Mouse (Mus musculus) forebrain, embryonic 13.5 days (tissue): ENCODE measurements around the gene Fnd3c2. TPM values are rescaled to one million over a fixed set of nuclear protein-coding genes. Genes with fewer than 3 reads are reported as not detected.

Source experiments
- ATAC-seq: fragments of 200-750 bp; cut with Nextera tagmentation; 2 replicates; pipeline ENCODE4 v1.8.0; 2017
- H3K27ac ChIP-seq: fragments of 300-500 bp; sonication (generic); 2 replicates; pipeline ENCODE4 v1.5.1; 2015; ENCODE audit warnings: inconsistent platforms, mild to moderate bottlenecking, moderate library complexity
- H3K27me3 ChIP-seq: fragments of 300-500 bp; sonication (generic); 2 replicates; pipeline ENCODE4 v1.6.1; 2015; ENCODE audit warnings: mild to moderate bottlenecking, inconsistent platforms
- H3K36me3 ChIP-seq: fragments of 300-500 bp; sonication (generic); 2 replicates; pipeline ENCODE4 v1.6.1; 2015; ENCODE audit warnings: mild to moderate bottlenecking, inconsistent platforms; ENCODE audit not compliant: poor library complexity, severe bottlenecking
- H3K4me1 ChIP-seq: fragments of 300-500 bp; sonication (generic); 2 replicates; pipeline ENCODE4 v1.6.1; 2015; ENCODE audit warnings: inconsistent platforms
- H3K4me2 ChIP-seq: fragments of 300-500 bp; sonication (generic); 2 replicates; pipeline ENCODE4 v1.6.1; 2015; ENCODE audit warnings: inconsistent platforms, mild to moderate bottlenecking, moderate library complexity
- H3K4me3 ChIP-seq: fragments of 300-500 bp; sonication (generic); 2 replicates; pipeline ENCODE4 v1.5.1; 2015; ENCODE audit warnings: mild to moderate bottlenecking, inconsistent platforms
- H3K9ac ChIP-seq: fragments of 300-500 bp; sonication (generic); 2 replicates; pipeline ENCODE4 v1.6.1; 2015; ENCODE audit warnings: mild to moderate bottlenecking, inconsistent platforms
- H3K9me3 ChIP-seq: fragments of 300-500 bp; sonication (generic); replicated peaks from 2 replicates; pipeline ENCODE4 v1.6.1; 2016; ENCODE audit warnings: inconsistent platforms
- WGBS: fragments of 180-500 bp; shearing (Covaris S2); methylation state at CpG from one replicate; pipeline ENCODE4 v1.1.7; 2015; 5-methylcytosine and 5-hydroxymethylcytosine counted together
- polyA plus RNA-seq: library from polyadenylated mRNA; unstranded; fragments of >200 nt; fragmentation: Nextera tagmentation; extraction: Ambion mirVana; gene quantifications from 2 replicates; pipeline ENCODE4 v1.2.1, GENCODE M21; 2015

The Fnd3c2 gene
- polyA plus RNA-seq, 1 experiment from 2014 or later = not detected

- Histone ChIP-seq H3K9ac (peak within 1 kb of the TSS; percentile 73), H3K4me2 (peak within 1 kb of the TSS; percentile 70), H3K27me3 (no peaks in the 10 kb centered on the region), H3K4me3 (peak within 1 kb of the TSS; percentile 54), H3K9me3 (no peaks in the 10 kb centered on the region), H3K27ac (peak within 1 kb of the TSS; percentile 88), H3K36me3 (no peaks in the 10 kb centered on the region), H3K4me1 (peaks cover 23% of the 10 kb centered on the region)
- ATAC-seq = peak; percentile 98
- WGBS = 12% methylated on average over 54 of the region's 55 CpGs
Observed at GRCm38 (mm10) chrX:106186713-106187649, 68.2 kb downstream of the Fnd3c2 start, which contains the start of gene Pgk1. TSS of gene Pgk1 (plus strand) at chrX:106187100.

DNA sequence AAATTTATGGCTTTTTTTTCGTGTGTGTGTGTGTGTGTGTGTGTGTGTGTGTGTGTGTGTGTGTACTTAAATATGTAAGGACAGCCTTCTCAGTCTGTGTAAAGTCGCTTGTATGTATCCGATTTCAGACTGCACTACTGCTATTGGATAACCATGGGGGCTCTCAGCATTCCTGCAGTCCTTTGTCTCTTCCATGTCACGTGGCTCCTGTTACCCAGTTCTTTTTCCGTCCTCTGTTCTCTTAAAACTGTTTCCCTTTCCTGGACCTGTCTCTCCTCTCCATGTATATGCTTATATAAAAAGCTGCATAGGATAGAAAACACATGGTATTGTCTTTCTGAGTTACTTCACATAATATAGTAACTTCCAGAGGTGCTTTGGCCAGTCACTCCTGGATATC lies 69.5 kb downstream of the Fnd3c2 start:
- 15% methylated on average over 5 of the region's 5 CpGs for WGBS
- peak overlapping the region; percentile 20; the same call in 1 of the 2 replicates for H3K4me2 ChIP-seq
- ATAC-seq = no peak

More for the DNA sequence above, 69.5 kb downstream of the Fnd3c2 start:
- Histone ChIP-seq H3K27ac (peak overlapping the region; percentile 88), H3K9me3 (no peaks in the 10 kb centered on the region), H3K4me3 (no peak overlapping the region), H3K4me1 (peaks cover 23% of the 10 kb centered on the region), H3K27me3 (no peaks in the 10 kb centered on the region), H3K9ac (no peak overlapping the region), H3K36me3 (no peaks in the 10 kb centered on the region)

Other genes starting within 250 kb of the Fnd3c2 start
- 27.0 and 29.4 TPM in 2 replicates for gene Magt1, start 243.5 kb downstream of the Fnd3c2 start, polyA plus RNA-seq
- gene Cox7b, start 239.7 kb downstream of the Fnd3c2 start, polyA plus RNA-seq = 331 and 363 TPM in 2 replicates
- gene Atp7a, start 228.1 kb downstream of the Fnd3c2 start, polyA plus RNA-seq = 16.4 and 17.3 TPM in 2 replicates
- gene Tlr13, start 112.2 kb downstream of the Fnd3c2 start, polyA plus RNA-seq = 0.09 and 0.11 TPM in 2 replicates
- 346 and 364 TPM in 2 replicates for gene Pgk1, start 68.3 kb downstream of the Fnd3c2 start, polyA plus RNA-seq
- gene Taf9b, start 34.2 kb downstream of the Fnd3c2 start, polyA plus RNA-seq = 13.3 and 14.8 TPM in 2 replicates
- 2.0 and 3.8 TPM in 2 replicates for gene Fndc3c1, start 230.0 kb upstream of the Fnd3c2 start, polyA plus RNA-seq